Mouse (Mus musculus) monocyte, adult 5-6 weeks (primary cell): ENCODE measurements around the gene Arl6ip1. TPM values are rescaled to one million over a fixed set of nuclear protein-coding genes. Genes with fewer than 3 reads are reported as not detected.

Source experiments
- total RNA-seq: library from RNA; stranded (forward); fragments of 200-1000, 200-491, 200-594 nt; gene quantifications from 3 replicates; pipeline ENCODE4 v1.2.3, GENCODE M21; 2017

The Arl6ip1 gene
- total RNA-seq, 1 experiment from 2014 or later = 208 TPM

Other genes starting within 250 kb of the Arl6ip1 start
- 800 to 2,076 TPM (median 1,708 TPM) in 3 replicates for gene Rps15a, start 13.5 kb downstream of the Arl6ip1 start, total RNA-seq
- 80.6 to 144 TPM (median 86.0 TPM) in 3 replicates for gene Smg1, start 114.0 kb upstream of the Arl6ip1 start, total RNA-seq